Mouse (Mus musculus): Measurements from ENCODE around the gene Edem3.

DNA sequence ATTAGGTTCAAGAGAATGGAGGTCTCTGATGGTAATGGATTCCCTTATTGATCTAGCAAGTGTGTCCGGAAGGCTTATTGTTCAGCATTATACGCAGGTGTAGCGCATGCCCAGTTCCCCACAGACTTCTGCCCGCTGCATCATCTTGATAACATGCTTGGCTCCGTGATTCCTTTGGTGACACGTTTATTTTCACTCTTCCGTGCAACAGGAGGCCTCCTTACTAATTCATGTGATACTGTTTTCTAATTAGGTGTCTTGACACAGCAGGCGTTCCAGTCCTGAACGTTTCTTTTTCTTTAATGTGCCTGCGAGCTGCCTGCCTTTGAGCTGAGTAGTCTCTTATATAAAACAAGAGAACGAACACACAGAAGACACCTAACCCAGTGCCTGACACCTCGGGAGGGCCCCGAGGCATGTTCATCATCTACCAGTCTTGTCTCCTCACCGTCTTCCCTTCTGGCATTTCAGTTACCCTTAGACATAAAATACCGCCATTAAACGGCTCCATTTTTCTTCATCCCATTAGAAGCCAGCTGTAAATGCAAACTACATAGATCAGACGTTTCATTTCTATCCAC, 90.2 kb downstream of the Edem3 start:
- TF ChIP-seq POLR2A (IDR thresholded peaks at IDR 0.05; ENCODE audit: low read depth, low read length) (no peak), CTCF (IDR thresholded peaks at IDR 0.05; ENCODE audit: extremely low read depth, insufficient read length, insufficient replicate concordance, low read depth, low read length) (no peak)

Data from small intestine, adult 2 months (tissue).